Mouse (Mus musculus): ENCODE measurements around the gene Rplp1.
A peak's percentile ranks its signal among the peaks of the same experiment; 100 is the strongest.

Gene Rplp1

DNA sequence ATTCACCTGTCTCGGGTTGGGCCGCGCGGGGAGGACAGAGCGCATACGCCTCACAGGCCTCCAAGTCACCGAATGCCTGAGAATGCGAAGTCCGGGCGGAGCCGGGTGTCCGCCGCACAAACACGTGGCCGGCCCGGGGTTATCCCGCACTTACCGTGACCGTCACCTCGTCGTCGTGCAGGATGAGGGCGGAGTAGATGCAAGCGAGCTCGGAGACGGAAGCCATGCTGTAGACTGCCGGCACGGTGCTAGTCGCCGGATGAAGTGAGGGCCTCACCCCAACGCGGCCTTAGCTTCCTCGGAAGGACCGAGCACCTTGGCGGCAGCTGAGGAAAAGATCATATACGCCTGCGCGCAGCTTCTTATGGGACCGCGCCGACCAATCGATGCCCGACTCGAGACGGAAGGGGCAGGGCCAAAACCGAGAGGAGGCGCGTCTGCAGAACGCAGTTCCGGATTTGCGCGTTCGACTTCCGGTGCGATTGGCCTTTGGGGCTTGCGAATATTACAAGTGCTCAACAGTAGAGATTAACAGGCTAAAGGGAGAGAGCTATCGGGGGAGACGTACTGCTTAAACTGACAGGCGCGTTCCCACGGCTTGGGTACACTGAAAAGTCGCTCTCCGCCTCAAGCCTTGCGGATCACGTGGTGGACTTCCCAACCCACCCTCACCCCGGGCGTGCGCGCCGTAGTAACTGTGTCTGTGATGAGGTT is at the start of gene Rplp1:
Gene Rplp1, minus strand, starts transcription at position 340 of the 714 bp plus-strand sequence.
- peak; percentile 79 to 93 for DNase-seq (ENCODE audit: low spot score in 2 of 2)

DNA sequence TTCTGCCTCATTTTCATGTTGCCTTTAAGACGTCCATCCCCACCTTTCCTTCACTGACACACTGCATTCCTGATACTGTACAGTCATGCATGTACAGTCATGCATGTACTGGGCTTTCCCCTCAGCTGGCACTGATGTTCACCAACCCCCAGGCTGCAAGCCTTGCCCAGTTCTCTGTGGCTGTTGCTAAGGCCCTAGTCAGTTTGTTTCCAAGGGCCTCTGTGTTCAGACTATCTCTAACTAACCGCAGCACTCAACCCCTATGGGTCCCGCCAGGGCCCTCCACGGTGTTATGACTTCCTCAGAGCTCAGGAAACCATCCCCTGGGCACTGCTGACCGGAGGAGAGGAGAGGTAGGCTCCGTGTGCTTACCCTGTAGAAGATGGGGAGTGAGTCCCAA is 49.0 kb upstream of the Rplp1 start:
- no peak for DNase-seq (ENCODE audit: low spot score in 2 of 2)

DNA sequence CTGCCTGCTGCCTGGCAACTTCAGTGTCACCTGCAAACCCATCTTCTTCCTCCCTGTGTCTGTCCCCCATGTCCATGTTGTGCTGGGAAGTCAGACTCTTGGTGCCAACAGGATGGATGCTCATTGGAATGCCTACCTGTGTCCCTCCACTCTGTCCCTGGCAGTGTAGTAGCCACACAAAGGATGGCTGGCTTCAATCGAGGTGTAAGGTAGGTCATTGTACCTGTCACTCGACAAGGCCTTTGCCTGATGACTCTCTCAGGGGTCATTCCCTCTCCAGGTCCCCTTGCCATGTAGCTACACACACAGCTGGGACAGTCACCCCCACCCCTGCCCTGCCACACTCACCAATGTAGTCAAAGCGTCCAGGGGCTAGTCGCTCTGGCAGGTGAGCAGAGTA is 46.8 kb upstream of the Rplp1 start:
- no peak for DNase-seq (ENCODE audit: low spot score in 2 of 2)

- DNase-seq (ENCODE audit: low spot score in 2 of 2), result no peak
Measured at GRCm38 (mm10) chr9:61960753-61961152, 46.4 kb upstream of the Rplp1 start.

- DNase-seq (ENCODE audit: low spot score in 2 of 2), result no peak
Measured at GRCm38 (mm10) chr9:61959921-61960569, 45.7 kb upstream of the Rplp1 start.

DNA sequence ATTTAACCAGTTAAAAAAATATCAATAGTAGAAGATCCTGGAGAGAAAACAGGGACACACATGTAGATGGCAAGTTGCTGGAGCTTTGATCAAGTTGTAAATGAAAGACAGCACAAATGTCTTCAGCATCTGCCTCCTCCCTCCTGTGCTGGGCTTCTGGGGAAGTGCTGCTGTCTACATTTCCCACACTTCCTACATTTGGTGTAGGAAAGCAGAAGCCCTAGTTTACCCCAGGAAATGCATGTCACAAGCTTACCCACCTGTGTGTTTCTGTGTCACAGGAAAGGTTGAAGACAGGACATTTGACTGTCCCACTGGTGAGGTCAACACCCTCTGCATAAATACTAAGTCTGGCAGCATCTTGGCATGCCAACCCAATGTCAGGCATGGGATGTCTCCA is 40.4 kb upstream of the Rplp1 start:
- no peak for DNase-seq (ENCODE audit: low spot score in 2 of 2)

DNA sequence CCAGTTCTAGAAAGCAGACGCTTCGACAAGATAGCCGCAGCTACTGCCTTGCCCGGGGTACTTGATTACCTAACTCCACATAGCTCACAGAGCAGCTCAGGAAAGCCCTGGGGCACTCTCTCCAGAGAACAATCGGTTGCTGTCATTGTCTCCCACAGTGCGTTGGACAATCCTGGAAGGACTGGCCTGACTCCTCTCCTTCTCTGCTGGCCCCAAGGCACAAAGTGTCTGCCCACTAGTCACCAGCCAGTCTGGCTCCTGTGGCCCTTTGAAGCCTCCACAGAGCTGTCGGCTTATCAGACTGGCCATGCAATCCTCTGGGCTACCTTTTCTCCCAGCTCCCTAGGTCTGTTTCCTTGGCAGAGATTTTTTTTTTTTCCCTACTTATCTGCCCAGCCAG is 37.9 kb upstream of the Rplp1 start:
- no peak for DNase-seq (ENCODE audit: low spot score in 2 of 2)

GRCm38 (mm10) chr9:61947402-61948346 is 33.3 kb upstream of the Rplp1 start:
- peak; percentile 52 to 81 for DNase-seq (ENCODE audit: low spot score in 2 of 2)

DNA sequence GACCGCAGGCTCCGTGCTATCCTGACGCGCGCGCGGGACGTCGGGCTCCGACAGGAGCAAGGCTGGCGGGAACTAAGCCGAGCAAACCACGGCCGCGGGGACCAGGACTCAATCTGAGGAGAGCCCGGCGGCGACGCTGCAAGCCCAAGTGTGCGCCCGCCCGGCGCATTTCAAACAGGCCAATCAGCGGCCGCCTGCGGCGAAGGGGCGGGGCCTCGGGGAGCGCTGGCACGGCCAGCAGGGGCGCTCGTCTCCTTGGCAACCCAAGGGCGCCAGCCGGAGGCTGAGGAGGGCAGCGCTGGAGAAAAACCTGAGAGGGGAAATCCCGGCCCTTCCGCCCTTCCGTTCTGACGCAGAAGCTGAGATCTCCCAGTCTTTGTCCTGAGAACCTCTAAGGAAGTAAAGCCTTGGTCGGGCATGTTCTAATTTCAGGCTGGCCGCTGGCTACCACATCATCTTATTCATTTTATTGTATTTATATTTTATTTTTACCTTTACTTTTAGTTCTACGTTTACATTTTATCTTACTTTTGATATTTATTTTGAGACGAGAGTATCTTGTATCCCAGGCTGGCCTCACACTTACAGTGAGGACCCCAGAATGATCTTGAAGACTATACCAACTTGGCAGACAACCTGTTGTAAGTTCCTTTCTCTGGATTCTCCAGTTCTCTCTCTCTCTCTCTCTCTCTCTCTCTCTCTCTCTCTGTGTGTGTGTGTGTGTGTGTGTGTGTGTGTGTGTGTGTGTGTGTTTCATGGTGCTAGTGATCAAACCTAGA is 32.5 kb upstream of the Rplp1 start, which contains the start of gene Kif23:
Gene Kif23, minus strand, starts transcription at position 152 of the 779 bp plus-strand sequence.
- DNase-seq (ENCODE audit: low spot score in 2 of 2), result peak; percentile 98 to 100

- DNase-seq (ENCODE audit: low spot score in 2 of 2), result no peak
Measured at GRCm38 (mm10) chr9:61945973-61946611, 31.8 kb upstream of the Rplp1 start.

DNA sequence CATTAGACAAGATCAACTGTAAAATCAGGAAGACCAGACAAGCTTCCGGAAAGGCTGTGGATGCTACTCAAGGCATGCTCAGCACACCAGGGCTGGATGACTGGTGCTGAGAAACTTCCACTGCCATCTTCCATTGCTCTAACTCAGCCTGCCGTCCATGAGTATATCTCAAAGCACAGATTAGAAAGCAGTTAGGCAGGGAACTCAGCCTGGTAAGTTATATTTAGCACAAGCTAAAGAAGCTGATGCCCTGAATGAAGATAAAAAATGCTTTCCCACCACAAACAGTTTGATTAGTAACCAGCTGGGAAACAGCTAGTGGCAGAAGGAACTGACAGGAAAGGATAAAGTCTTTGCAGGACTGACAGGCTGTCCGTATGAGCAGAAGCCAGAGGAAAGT is 26.7 kb upstream of the Rplp1 start:
- no peak for DNase-seq (ENCODE audit: low spot score in 2 of 2)

DNA sequence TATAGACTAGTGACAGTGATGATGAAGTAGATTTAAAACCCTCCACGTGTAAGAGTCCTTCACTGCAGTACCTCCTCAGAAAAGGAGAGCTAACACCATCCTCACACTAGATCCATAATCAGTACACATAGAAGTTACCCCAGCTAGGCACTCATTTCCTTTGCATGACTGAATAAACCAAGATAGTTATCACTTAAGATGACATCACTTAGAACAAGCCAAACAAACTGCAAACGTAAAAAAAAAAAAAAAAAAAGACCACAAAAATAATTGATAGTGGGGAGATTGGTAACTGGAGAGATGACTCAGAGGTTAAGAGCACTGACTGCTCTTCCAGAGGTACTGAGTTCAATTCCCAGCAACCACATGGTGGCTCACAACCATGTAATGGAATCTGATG is 19.0 kb upstream of the Rplp1 start:
- DNase-seq (ENCODE audit: low spot score in 2 of 2), result no peak

DNA sequence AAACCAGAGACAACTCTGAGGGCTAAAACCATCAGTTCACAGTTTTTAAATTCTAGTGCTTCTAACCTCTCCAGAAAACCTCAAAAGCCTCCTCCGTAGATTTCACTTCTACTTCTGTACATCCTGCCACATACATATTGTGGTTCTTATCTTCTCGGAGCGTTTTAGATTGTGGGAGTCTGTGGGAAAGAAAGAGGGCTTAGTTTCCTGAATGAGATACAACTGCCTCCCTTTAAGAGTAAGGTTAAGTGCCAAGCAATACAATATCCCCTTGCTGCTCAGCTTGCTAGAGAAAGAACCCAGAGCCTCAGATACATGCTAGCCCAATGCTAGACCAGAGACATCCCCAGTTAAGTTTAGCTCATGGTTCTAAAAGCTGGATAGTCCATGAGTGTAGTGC is 17.7 kb upstream of the Rplp1 start:
- DNase-seq (ENCODE audit: low spot score in 2 of 2), result no peak

DNA sequence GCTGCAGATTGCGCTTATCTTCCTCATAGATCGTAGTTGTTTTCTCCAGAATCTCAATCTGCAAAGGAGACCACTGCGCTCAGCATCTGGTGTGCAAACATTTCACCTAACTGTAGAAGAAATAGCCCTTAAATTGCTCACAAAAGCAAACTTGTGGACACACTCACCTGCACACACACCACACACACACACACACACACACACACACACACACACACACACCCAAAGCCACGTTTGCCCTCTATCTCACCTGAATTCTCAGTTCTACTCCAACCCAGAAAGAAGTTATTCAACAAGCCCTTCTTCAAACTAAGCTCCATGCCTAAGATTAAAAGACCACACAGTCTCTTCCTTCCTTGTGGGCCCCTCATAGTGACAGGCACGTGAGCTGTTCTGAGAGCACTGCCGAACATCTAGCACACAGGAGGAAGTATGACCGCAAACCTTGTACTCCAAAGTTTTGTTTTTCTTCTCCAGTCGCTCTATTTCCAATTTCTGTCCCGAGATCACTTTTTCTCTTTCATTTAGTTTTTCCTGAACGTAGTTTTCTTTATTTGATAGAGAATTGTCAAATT is 10.8 kb upstream of the Rplp1 start:
- no peak for DNase-seq (ENCODE audit: low spot score in 2 of 2)

DNA sequence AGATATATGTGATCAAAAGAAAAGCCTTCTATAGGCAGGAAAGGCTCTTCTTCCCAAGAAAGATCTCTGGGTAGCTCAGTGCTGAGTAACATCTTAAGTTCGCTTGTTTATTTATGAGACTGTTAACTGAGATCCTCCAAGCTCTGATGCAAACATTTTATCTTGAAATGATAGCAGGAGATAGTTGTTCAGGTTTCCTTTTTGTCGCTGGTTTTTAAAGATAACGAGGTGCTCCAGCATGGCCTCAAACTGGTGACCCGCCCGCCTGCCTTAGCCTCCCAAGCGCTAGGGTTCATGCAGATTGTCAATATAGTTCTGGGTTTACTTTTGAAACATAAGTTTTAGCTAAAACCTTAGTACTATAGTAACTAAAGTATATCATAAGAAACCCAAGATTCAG is 6.0 kb upstream of the Rplp1 start:
- DNase-seq (ENCODE audit: low spot score in 2 of 2), result no peak

DNA sequence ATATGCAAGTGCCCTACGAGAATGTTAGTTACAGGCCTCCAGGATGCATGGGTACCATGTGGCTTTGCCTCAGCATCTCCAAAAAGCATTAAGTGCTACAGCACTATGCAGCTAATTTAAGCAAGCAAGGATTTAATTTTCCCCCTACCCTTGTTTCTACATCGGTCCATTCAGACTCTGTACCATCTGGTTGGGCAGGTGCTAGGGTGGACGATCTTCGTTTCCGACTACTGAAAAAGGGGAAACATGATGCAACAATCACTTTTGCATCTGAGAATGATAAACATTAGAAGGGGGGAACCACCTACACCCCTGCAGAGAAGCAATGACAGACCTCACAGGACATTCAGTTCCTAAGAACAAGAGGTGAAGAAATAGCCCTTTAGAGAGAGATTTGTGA is 5.1 kb upstream of the Rplp1 start:
- no peak for DNase-seq (ENCODE audit: low spot score in 2 of 2)

DNA sequence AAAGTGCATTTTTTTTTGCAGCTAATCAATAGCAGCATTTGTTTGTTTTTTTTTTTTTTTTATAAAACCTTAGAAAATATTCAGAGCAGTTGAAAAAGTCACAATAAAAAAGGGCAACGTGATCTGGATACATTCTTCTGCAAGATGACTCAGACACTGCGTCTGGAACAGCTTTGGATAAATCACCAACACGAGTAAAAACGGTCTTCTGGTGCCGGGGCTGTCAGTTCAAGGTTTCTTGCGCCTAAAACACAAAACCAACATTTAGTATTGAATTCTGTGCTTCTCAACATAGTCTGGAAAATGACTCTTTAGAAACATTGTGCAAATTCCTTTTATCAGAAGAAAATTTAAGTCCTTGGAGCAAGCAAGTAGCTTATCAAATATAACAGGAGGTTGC is 3.1 kb upstream of the Rplp1 start:
- DNase-seq (ENCODE audit: low spot score in 2 of 2), result no peak

GRCm38 (mm10) chr9:61916986-61917385 is 2.6 kb upstream of the Rplp1 start:
- DNase-seq (ENCODE audit: low spot score in 2 of 2), result no peak

DNA sequence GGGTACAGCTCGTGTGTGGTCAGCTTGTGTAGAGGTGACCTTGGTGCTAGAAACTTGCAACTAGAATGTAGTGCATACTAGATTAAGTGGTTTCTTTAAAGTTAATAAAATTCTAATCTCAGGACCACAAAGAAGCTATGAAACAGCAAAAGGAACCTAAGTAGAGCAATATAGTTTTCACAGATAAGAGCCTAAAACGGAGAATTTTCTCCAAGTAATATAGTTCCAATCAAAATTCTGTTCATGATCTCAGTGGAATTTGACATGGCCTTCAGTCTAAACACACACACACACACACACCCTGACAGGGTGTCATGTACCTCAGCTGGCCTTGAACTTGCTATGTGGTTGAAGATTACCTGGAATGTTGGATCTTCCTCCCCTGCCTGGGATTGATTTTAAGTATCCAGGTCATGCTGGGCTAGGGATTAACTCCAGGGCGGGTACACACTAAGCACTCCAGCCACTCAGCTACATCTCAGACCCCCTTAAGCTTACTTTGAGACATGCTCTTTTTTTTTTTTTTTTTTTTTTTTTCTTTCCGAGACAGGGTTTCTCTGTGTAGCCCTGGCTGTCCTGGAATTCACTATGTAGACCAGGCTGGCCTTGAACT is 1.2 kb upstream of the Rplp1 start:
- no peak for DNase-seq (ENCODE audit: low spot score in 2 of 2)

DNA sequence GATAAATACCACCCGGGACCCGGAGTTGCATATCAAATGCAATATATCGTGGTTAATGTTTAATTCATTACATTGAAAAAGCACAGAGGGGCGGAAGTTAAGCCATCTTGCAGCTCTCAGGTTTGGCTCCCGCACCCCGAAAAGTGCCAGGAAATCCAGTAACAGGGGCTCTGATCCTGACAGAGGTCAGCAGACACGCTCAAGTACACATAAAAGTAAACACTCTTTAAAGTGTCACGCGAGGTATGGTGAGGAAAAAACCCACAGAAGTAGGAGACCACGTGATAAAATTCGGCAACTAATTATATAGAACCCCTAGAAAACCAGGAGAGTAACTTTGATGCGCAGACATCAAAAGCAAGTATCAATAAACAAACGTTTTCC is 567 bp upstream of the Rplp1 start:
- no peak for DNase-seq (ENCODE audit: low spot score in 2 of 2)

Measured in cerebellum, postnatal 4 days (tissue).